Mouse (Mus musculus): ENCODE measurements around the gene Cc2d1a. TPM values are rescaled to one million over a fixed set of nuclear protein-coding genes. Genes with fewer than 3 reads are reported as not detected.

Gene Cc2d1a
- polyA plus RNA-seq, 1 experiment, result 38.0 TPM

DNA sequence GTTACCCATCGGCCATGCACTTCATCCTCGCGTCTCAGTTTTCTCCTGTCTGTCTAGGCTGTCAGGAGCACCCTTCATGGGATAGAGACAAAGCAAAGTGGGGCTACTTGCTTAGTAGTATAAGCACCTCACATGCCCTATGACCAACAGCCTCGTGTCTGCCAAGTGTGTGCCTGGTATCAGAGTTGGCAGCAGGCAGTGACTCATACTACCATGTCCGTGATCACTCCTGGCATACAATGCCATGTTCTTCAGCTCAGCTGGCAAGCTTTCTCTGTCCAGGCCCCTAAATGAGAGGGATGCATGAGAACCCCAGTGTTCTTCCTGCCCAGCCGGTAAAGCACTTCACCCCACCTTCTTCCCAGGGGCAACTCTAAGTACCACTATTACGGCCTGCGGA is 57.2 kb downstream of the Cc2d1a start:
- Histone ChIP-seq H3K27ac (ENCODE audit: insufficient read depth, low read length) (no peak overlapping the region), H3K4me3 (ENCODE audit: insufficient read depth, low read length) (no peak overlapping the region), H3K4me1 (ENCODE audit: control insufficient read depth, insufficient read depth, low read length) (no peaks in the 10 kb centered on the region)
- no peak for TF ChIP-seq CTCF (IDR thresholded peaks at IDR 0.05; ENCODE audit: extremely low read depth, insufficient read depth, low read length)
- TF ChIP-seq POLR2A (IDR thresholded peaks at IDR 0.05; ENCODE audit: extremely low read depth, insufficient read depth, low read length), result no peak

DNA sequence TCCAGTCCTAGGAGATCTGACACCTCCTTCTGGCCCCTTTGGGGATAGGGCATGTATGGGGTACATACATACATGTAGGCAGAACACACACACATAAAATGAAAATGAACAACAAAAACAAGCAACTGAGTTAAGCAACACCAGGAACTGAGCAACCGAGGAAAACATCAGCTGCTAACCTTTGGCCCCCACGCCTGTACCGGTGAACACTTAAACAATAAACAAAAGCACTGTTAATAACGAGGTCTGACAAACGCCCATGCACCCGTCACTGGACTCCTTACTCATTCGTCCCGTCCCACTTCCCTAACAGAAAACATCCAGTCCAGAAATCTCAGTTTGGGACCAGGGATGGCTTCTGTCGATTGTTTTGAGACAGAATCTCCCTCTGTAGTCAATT is 58.5 kb downstream of the Cc2d1a start:
- TF ChIP-seq POLR2A (IDR thresholded peaks at IDR 0.05; ENCODE audit: extremely low read depth, insufficient read depth, low read length) (no peak), CTCF (IDR thresholded peaks at IDR 0.05; ENCODE audit: extremely low read depth, insufficient read depth, low read length) (no peak)
- H3K4me1 ChIP-seq (ENCODE audit: control insufficient read depth, insufficient read depth, low read length), result no peaks in the 10 kb centered on the region
- H3K4me3 ChIP-seq (ENCODE audit: insufficient read depth, low read length), result no peak overlapping the region
- H3K27ac ChIP-seq (ENCODE audit: insufficient read depth, low read length), result no peak overlapping the region

DNA sequence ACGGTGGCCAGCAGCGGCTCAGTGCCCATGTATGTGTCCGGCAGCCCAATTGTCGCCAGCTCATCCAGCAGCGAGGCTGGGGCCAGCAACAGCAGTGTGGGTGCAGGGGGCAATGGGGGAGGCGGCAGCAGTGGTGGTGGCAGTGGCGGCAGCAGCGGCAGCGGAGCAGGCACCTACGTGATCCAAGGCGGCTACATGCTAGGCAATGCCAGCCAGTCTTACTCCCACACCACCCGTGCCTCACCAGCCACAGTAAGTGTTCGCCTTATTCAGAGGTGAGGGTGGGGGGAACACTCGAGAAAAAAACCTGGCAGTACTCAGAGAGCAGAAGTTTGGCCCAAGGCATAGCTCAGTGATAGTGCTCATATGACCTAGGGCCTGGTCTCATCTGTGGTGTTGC is 59.9 kb downstream of the Cc2d1a start:
- H3K4me1 ChIP-seq (ENCODE audit: control insufficient read depth, insufficient read depth, low read length), result no peaks in the 10 kb centered on the region
- H3K27ac ChIP-seq (ENCODE audit: insufficient read depth, low read length), result no peak overlapping the region
- TF ChIP-seq POLR2A (IDR thresholded peaks at IDR 0.05; ENCODE audit: extremely low read depth, insufficient read depth, low read length) (no peak), CTCF (IDR thresholded peaks at IDR 0.05; ENCODE audit: extremely low read depth, insufficient read depth, low read length) (no peak)
- no peak overlapping the region for H3K4me3 ChIP-seq (ENCODE audit: insufficient read depth, low read length)

DNA sequence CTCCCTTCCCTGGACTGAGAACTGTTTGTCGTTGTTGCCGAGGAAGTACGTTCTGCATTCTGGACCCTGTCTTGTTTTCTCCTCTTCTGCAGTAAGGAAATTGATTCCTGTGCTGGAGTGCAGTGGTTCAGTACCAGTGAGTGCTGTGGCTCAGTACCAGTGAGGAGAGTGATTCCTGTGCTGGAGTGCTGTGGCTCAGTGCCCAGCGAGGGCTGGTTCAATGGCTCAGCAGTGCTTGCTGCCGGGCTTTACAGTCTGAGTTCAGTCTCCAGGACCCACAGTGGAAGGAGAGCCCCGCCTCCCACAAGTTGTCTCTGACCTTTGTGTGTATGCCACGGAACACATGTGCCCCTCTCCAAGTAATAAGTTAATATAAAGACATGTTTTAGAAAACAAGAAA is 60.6 kb downstream of the Cc2d1a start:
- TF ChIP-seq POLR2A (IDR thresholded peaks at IDR 0.05; ENCODE audit: extremely low read depth, insufficient read depth, low read length), result no peak
- H3K4me1 ChIP-seq (ENCODE audit: control insufficient read depth, insufficient read depth, low read length), result no peaks in the 10 kb centered on the region
- H3K4me3 ChIP-seq (ENCODE audit: insufficient read depth, low read length), result no peak overlapping the region
- H3K27ac ChIP-seq (ENCODE audit: insufficient read depth, low read length), result no peak overlapping the region

DNA sequence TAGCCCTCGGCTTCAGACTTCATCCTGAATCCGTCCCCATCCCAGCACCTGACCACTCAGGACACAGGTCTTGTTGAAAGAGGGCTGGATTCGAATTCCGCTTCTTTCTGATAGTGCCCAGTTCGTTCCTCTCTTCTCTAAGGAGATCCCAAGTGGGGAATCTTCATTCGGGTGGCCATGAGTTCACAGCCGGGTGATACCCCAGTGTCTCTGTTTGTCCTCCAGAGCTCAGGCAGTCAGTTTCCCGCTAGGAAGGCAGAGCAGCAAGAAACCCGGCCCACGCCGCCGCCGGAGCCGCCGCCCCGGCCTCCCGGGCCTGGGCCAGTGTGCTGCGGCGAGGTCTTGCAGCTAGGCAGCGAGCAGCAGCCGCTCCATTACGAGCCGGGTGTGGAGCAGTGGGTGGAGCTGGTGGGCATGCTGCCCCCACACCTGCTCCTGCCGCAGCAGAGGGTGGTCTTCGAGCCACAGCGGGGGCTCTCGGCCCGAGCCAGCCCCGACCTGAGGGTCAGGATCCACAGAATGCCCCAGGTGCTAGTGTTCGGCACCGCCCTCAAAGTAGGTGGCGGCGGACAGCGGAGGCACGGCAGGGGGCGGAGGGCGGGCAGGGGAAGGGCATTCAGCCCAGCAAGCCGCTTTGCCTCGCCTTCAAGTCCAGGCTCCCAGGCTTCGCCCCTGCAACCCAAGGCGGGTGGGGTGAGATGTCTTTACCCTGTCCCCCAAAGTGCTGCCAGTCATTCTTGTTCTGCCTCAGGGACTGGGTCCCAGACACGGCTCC is 63.2 kb downstream of the Cc2d1a start:
- no peak overlapping the region for H3K27ac ChIP-seq (ENCODE audit: insufficient read depth, low read length)
- H3K4me3 ChIP-seq (ENCODE audit: insufficient read depth, low read length), result no peak overlapping the region
- no peaks in the 10 kb centered on the region for H3K4me1 ChIP-seq (ENCODE audit: control insufficient read depth, insufficient read depth, low read length)
- no peak for TF ChIP-seq POLR2A (IDR thresholded peaks at IDR 0.05; ENCODE audit: extremely low read depth, insufficient read depth, low read length)
- TF ChIP-seq CTCF (IDR thresholded peaks at IDR 0.05; ENCODE audit: extremely low read depth, insufficient read depth, low read length), result no peak

DNA sequence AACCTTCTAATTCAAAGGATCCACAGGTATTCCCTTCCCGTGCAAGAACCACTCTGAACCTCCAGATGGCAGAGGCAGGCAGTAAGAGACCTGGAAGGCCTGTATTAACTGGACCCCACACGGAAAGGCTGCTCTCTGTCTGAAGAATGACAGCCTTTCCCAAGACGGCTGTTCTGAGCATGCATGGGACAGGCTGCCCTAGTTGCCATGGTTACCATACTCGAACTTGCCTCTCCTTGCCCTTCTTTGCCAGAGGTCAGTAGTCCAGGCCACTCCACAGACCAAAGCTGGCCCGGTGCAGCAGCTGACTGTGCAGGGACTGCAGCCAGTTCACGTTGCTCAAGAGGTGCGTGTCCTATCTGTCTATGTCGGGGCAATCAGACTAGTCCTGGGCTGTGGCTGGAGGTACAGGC is 63.9 kb downstream of the Cc2d1a start:
- Histone ChIP-seq H3K27ac (ENCODE audit: insufficient read depth, low read length) (no peak overlapping the region), H3K4me3 (ENCODE audit: insufficient read depth, low read length) (no peak overlapping the region), H3K4me1 (ENCODE audit: control insufficient read depth, insufficient read depth, low read length) (no peaks in the 10 kb centered on the region)
- TF ChIP-seq POLR2A (IDR thresholded peaks at IDR 0.05; ENCODE audit: extremely low read depth, insufficient read depth, low read length) (no peak), CTCF (IDR thresholded peaks at IDR 0.05; ENCODE audit: extremely low read depth, insufficient read depth, low read length) (no peak)

Other genes starting within 250 kb of the Cc2d1a start
- gene Adgrl1, start 247.8 kb downstream of the Cc2d1a start, polyA plus RNA-seq (2012; rRNA removed), result 236 and 241 TPM in 2 replicates
- gene Gm10644, start 192.7 kb downstream of the Cc2d1a start, polyA plus RNA-seq (2012; rRNA removed), result 0.52 and 0.62 TPM in 2 replicates
- 1.2 and 1.4 TPM in 2 replicates for gene Asf1b, start 192.4 kb downstream of the Cc2d1a start, polyA plus RNA-seq (2012; rRNA removed)
- 181 and 183 TPM in 2 replicates for gene Prkaca, start 174.9 kb downstream of the Cc2d1a start, polyA plus RNA-seq (2012; rRNA removed)
- 42.4 and 48.4 TPM in 2 replicates for gene Samd1, start 150.3 kb downstream of the Cc2d1a start, polyA plus RNA-seq (2012; rRNA removed)
- 0.13 and 0.21 TPM in 2 replicates for gene 1700067K01Rik, start 146.4 kb downstream of the Cc2d1a start, polyA plus RNA-seq (2012; rRNA removed)
- gene 2210011C24Rik, start 135.8 kb downstream of the Cc2d1a start, polyA plus RNA-seq (2012; rRNA removed), result 0.87 and 1.4 TPM in 2 replicates
- 2.4 and 2.5 TPM in 2 replicates for gene Palm3, start 126.5 kb downstream of the Cc2d1a start, polyA plus RNA-seq (2012; rRNA removed)
- 0.33 and 0.40 TPM in 2 replicates for gene Il27ra, start 105.3 kb downstream of the Cc2d1a start, polyA plus RNA-seq (2012; rRNA removed)
- not detected in 2 replicates for gene Rln3, start 102.9 kb downstream of the Cc2d1a start, polyA plus RNA-seq (2012; rRNA removed)
- gene Gm10643, start 82.8 kb downstream of the Cc2d1a start, polyA plus RNA-seq (2012; rRNA removed), result 3.6 and 3.7 TPM in 2 replicates
- gene Rfx1, start 81.1 kb downstream of the Cc2d1a start, polyA plus RNA-seq (2012; rRNA removed), result 28.0 and 29.5 TPM in 2 replicates
- gene Dcaf15, start 43.2 kb downstream of the Cc2d1a start, polyA plus RNA-seq (2012; rRNA removed), result 29.9 and 33.2 TPM in 2 replicates
- gene Podnl1, start 21.9 kb downstream of the Cc2d1a start, polyA plus RNA-seq (2012; rRNA removed), result not detected in 2 replicates
- 2.7 and 3.0 TPM in 2 replicates for gene 4930432K21Rik, start 89 bp upstream of the Cc2d1a start, polyA plus RNA-seq (2012; rRNA removed)
- 1.8 and 3.6 TPM in 2 replicates for gene Nanos3, start 37.3 kb upstream of the Cc2d1a start, polyA plus RNA-seq (2012; rRNA removed)
- 12.2 and 13.6 TPM in 2 replicates for gene Zswim4, start 89.1 kb upstream of the Cc2d1a start, polyA plus RNA-seq (2012; rRNA removed)
- 202 and 213 TPM in 2 replicates for gene D8Ertd738e, start 101.8 kb upstream of the Cc2d1a start, polyA plus RNA-seq (2012; rRNA removed)
- gene Mri1, start 109.4 kb upstream of the Cc2d1a start, polyA plus RNA-seq (2012; rRNA removed), result 25.0 and 25.2 TPM in 2 replicates
- gene Ccdc130, start 122.4 kb upstream of the Cc2d1a start, polyA plus RNA-seq (2012; rRNA removed), result 42.5 and 45.4 TPM in 2 replicates
- 140 and 142 TPM in 2 replicates for gene Cacna1a, start 240.5 kb upstream of the Cc2d1a start, polyA plus RNA-seq (2012; rRNA removed)

Data from cortical plate, adult 2 months (tissue).